Mouse (Mus musculus): ENCODE results near the gene Defa35. TPM values are rescaled to one million over a fixed set of nuclear protein-coding genes. Genes with fewer than 3 reads are reported as not detected.
"Not testable (repeated sequence)": the region's sequence is repeated elsewhere in the genome, so short reads cannot be mapped to it uniquely, and the experiment has no call there.

Defa35 gene
- not detected for total RNA-seq (2021)
- long read RNA-seq, experiment 1: 0 reads
- long read RNA-seq, experiment 2: 0 reads

DNA sequence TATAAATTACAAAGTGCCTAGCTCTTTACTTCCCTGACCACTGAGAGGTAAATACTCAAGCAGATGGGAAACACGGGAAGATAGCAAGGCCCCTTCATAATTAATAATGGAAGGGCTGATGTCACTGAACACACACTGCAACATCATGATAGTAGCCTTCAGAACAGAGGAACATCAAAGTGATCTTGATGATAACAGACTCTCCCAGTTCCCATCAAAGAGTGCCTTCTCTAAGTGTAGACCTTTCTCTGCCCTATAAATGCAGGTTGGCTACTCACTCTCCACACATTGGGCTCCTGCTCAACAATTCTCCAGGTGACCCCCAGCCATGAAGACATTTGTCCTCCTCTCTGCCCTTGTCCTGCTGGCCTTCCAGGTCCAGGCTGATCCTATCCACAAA, at the start of gene Defa35:
Gene Defa35, plus strand, starts transcription at position 301 of the 400 bp plus-strand sequence.
- DNase-seq (ENCODE audit: low spot score in 2 of 2): not testable (repeated sequence)

DNA sequence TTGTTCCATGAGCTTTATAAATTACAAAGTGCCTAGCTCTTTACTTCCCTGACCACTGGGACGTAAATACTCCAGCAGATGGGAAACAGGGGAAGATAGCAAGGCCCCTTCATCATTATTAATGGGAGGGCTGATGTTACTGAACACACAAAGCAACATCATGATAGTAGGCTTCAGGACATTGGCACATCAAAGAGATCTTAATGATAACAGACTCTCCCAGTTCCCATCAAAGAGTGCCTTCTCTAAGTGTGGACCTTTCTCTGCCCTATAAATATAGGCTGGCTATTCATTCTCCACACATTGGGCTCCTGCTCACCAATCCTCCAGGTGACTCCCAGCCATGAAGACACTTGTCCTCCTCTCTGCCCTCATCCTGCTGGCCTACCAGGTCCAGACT, 39.6 kb upstream of the Defa35 start, which contains the start of gene Defa21:
Gene Defa21, plus strand, starts transcription at position 301 of the 400 bp plus-strand sequence.
- DNase-seq (ENCODE audit: low spot score in 2 of 2): not testable (repeated sequence)

DNA sequence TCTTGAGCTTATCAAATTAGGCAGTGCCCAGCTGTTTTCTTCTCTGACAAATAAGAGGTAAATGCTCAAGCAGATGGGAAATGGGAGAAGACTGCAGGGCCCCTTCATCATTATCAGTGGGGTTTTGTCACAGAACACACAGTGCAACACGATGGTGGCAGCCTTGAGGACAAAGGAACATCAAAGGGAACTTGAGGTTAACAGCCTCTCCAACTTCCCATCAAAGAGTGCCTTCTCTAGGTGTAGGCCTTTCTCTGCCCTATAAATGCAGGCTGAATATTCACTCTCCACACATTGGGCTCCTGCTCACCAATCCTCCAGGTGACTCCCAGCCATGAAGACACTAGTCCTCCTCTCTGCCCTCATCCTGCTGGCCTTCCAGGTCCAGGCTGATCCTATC, 10.1 kb upstream of the Defa35 start, which contains the start of gene Defa23:
Gene Defa23, plus strand, starts transcription at position 301 of the 400 bp plus-strand sequence.
- not testable (repeated sequence) for DNase-seq (ENCODE audit: low spot score in 2 of 2)

DNA sequence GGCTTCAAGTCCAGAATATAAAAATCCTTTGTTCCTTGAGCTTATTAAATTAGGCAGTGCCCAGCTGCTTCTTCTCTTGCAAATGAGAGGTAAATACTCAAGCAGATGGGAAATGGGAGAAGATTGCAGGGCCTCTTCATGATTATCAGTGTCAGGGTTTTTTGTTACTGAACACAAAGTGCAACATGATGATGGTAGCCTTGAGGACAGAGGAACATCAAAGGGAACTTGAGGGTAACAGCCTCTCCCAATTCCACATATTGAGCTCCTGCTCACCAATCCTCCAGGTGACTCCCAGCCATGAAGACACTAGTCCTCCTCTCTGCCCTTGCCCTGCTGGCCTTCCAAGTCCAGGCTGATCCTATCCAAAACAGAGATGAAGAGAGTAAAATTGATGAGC, 19.3 kb downstream of the Defa35 start, which contains the start of gene Defa25:
Gene Defa25, plus strand, starts transcription at position 301 of the 400 bp plus-strand sequence.
- not testable (repeated sequence) for DNase-seq (ENCODE audit: low spot score in 2 of 2)

DNA sequence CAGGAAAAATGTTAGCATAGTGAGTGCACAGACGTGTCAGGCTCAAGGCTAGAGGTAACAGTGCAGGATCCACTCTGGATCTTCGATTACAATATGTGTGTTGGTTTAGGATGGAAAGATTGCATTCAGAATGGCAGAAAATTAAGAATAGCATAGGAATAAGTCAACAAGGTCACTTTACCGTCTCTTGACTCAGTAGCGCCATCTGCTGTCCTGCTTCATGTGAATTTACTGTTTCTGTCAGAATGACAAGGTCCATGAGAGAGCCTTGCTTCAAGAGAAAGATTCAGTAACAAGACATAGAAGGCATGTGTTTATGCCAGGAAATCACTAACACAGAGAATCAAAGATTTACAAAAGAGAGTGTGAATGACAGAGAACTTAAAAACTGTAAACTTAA, 28.3 kb downstream of the Defa35 start:
- DNase-seq (ENCODE audit: low spot score in 2 of 2): no peak

DNA sequence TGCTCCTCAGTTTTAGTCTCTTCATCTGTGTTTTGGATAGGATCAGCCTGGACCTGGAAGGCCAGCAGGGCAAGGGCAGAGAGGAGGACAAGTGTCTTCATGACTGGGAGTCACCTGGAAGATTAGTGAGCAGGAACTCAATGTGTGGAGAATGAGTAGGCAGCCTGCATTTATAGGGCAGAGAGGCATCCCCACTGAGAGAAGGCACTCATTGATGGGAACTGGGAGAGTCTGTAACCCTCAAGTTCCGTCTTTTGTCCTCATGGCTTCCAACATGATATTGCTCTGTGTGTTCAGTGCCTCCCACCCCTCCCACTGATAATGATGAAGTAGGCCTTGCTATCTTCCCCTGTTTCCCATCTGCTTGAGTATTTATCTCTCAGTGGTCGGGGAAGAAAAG, 31.1 kb downstream of the Defa35 start, which contains the start of gene Gm14851:
Gene Gm14851, minus strand, starts transcription at position 101 of the 400 bp plus-strand sequence.
- not testable (repeated sequence) for DNase-seq (ENCODE audit: low spot score in 2 of 2)

Other genes with a start within 250 kb of the Defa35 start
- not detected for gene Defb33, start 172.4 kb upstream of the Defa35 start, total RNA-seq (2021)
- gene Gm15056, start 162.4 kb upstream of the Defa35 start, total RNA-seq (2021): not detected
- gene Gm6040, start 143.0 kb upstream of the Defa35 start, total RNA-seq (2021): not detected
- gene AY761185, start 120.3 kb upstream of the Defa35 start, total RNA-seq (2021): not detected
- gene Defa21, start 39.5 kb upstream of the Defa35 start, total RNA-seq (2021): not detected
- gene Defa23, start 10.0 kb upstream of the Defa35 start, total RNA-seq (2021): not detected
- not detected for gene Defa25, start 19.4 kb downstream of the Defa35 start, total RNA-seq (2021)
- gene Gm14851, start 31.0 kb downstream of the Defa35 start, total RNA-seq (2021): not detected
- not detected for gene Defa30, start 69.6 kb downstream of the Defa35 start, total RNA-seq (2021)
- not detected for gene Defa22, start 97.2 kb downstream of the Defa35 start, total RNA-seq (2021)
- not detected for gene Defa31, start 126.6 kb downstream of the Defa35 start, total RNA-seq (2021)
- gene Gm15293, start 136.5 kb downstream of the Defa35 start, total RNA-seq (2021): not detected
- not detected for gene Gm15292, start 184.7 kb downstream of the Defa35 start, total RNA-seq (2021)

Data from gastrocnemius, postnatal 4 days (tissue).